Mouse (Mus musculus): Measurements from ENCODE around the gene Pmp22.

Pmp22 gene

DNA sequence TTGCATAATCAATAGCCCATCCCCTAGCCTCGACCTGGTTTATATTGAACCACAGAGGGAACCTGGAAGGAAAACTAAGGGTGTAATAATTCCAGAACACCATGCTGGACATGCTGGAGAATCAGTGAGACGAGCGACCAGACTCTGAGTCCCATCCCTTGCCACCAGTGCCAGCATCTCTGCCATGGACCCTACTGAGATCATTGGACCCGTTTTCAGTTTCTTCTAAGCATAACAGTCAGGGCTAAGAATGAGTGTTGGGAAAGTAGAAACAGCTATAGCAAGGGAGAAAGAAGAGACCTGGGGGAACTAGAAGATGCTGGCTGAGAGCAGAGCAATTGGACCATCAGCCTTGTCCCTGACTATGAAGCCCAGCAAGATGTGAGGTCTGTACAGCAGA is 1.3 kb upstream of the Pmp22 start:
- DNase-seq (ENCODE audit: low read depth, low spot score) = no peak

DNA sequence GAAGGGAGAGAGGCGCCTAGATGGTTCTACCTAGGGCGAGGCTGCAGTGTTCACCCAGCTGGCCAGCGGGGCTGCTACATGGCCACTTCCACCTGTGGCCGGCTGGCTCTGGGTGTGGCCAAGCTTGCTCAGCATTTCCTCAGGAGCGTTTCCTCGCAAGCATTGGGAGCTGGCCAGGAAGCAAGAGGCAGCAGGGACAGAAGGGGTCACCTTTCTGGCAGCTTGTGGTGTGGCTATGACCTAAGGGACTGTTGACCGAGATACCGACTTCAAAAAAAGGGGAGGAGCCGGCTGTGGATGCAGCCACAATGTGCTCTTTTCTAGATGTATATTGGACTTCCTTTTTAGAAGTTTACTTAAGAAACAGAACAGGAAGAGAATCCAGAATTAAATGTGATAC is 593 bp downstream of the Pmp22 start:
- DNase-seq (ENCODE audit: low read depth, low spot score) = peak; percentile 71

DNA sequence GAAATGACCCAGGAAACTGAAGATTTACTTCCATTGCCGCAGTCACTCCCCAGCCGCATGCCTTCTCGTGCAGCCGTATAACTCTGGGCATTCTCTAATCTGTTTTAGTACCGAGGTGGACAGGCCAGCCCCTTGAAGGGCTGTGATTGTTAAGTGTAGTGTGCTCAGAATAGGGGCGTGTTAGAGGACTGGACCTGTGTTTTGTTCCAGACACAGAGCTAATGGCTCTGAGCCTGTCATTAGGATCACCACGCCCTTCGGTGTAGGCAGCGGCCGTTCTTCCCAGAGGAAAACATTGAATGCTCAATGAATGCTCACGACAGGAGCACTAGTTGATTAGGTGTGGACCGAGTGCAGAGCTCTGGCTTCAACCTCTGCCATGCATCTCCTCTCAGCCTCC is 1.1 kb downstream of the Pmp22 start:
- no peak for DNase-seq (ENCODE audit: low read depth, low spot score)

DNA sequence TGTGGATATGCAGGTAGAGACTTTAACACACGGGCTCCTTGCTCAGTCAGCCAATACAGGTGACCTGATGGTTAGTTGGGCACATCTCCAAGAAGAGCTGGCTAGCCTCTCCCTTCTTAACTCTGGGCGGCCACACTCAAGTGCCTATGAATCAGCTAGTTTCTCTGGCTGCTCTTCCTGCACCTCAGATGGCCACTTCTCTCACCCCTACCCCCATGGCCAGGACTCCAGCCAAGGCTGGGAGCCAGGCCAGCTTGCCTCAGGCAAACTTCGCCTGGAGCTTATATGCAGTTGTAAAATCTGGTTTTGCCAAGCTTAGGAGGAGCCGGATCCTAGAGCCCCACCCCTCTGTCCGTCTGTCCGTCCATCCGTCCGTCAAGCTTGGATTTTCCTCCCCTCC is 1.7 kb downstream of the Pmp22 start:
- DNase-seq (ENCODE audit: low read depth, low spot score) = peak; percentile 90

DNA sequence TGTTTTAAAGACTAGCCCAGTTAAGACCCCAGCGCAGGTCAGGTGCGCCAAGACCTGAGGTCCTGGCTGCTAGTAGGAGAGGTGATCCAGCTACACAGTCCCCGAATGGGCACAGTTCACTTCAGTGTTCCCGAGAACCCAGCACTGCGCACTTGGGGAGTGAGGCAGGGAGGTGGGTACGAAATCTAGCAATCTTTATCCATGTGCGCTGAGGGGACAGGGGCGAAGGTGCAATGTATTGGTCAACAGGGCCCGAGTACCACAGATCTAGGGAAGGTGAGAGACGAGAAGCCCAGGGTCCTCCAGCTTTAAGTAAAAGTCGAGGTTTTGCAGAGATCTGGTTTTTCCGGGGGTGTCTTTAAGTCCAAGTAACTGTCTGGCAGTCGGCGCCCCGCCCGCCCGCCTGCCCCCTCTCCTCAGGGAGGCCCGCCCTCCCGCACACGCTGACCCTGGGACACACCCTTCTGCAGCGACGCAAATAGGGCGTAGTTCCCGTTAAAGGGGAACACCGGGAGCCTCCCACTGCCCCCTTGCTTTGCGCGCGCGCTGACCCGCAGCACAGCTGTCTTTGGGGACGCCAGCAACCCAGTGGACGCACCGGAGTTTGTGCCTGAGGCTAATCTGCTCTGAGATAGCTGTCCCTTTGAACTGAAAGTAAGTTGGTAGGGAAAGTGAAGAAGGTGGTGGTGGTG is 2.4 kb downstream of the Pmp22 start:
- DNase-seq (ENCODE audit: low read depth, low spot score) = peak; percentile 85

DNA sequence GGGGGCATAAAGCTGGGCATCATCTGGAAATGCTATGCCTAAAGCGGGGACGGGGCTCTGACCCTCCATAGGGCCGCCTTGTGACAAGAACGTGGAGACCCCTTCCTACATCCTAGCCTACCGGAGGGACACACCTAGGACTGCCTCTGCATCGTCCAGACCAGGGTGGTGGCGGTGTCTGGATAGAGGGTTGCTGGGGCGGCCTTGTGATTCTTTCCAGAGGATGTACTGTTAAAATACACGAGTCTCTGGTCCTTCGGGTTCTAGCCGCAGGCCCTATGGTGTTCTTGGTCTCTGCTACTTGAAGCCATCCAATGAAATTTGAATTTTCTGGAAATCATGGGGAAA is 2.9 kb downstream of the Pmp22 start:
- no peak for DNase-seq (ENCODE audit: low read depth, low spot score)

DNA sequence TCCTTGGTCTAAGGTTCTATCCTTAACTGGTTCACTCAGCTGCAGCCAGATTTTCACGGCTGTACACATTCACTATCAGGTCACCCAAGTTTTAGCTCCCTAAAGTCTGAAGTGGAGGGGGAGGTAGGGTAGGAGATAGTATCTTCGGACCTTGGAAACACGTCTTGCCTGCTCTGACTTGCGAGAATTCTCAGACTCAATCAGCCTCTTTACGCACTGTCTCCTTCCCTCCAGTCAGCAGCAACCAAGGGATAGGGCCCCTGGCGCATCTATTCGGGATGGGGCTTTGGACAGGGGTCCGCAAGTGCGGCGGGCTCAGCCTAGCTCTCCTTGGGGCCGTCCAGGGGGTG is 3.3 kb downstream of the Pmp22 start:
- no peak for DNase-seq (ENCODE audit: low read depth, low spot score)

DNA sequence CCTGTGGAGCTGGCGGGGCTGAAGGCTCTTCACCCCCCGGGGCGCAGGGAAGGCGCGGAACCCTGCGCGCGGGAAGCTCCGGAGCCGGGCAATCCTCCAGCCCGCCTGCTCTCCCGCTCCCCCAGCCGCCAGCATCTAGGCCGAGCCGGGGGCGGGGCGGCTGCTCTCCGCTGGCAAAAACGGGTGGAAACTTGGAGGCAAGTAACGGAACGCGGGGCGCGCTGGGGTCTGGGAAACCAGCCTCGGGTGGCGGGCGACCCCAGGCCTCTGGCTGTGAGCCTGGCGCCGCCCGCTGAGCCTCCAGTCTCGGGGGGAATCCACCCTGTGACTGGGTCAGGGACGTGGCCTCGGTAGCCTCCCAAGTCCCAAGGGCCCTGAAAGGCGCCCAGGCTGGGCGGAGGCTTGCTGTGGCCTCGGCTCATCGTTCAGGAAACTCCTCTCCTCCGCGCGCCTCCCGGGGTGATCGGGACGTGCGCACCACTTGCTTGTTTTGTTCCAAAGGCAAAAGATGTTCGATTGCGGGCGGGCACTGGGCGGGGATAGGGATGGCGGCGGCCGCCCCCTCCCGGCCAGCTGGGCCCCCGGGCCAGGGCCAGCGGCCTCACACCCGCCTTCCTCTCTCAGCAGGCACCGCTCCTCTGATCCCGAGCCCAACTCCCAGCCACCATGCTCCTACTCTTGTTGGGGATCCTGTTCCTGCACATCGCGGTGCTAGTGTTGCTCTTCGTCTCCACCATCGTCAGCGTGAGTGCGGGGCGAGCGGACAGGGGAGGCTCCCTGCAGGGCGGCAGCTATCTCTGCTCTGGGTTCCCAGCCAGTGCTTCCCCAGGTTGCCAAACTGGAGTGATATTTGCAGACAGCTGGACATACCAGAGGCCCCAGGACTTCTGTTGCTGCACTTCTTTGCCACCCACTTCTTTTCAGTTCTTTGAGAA is 4.0 kb downstream of the Pmp22 start:
- DNase-seq (ENCODE audit: low read depth, low spot score) = peak; percentile 82

DNA sequence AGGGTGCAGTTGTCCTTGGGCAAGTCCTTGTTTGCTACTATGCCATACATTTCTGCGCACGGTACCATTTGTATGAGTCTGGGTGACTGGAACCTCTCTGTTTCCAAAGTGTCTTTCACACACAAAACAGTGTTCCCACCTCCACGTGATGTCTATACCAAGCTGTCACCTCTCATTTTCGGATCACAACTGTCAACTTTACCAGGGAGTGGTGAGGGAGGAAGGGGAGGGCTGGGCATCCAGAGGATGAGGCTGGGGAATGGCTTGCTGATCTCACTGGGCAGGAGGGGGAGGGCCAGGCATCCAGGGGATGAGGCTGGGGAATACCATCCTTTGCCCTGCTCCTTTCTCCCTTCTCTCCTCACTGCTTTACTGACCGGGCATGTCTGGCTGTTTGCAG is 5.2 kb downstream of the Pmp22 start:
- DNase-seq (ENCODE audit: low read depth, low spot score) = no peak

DNA sequence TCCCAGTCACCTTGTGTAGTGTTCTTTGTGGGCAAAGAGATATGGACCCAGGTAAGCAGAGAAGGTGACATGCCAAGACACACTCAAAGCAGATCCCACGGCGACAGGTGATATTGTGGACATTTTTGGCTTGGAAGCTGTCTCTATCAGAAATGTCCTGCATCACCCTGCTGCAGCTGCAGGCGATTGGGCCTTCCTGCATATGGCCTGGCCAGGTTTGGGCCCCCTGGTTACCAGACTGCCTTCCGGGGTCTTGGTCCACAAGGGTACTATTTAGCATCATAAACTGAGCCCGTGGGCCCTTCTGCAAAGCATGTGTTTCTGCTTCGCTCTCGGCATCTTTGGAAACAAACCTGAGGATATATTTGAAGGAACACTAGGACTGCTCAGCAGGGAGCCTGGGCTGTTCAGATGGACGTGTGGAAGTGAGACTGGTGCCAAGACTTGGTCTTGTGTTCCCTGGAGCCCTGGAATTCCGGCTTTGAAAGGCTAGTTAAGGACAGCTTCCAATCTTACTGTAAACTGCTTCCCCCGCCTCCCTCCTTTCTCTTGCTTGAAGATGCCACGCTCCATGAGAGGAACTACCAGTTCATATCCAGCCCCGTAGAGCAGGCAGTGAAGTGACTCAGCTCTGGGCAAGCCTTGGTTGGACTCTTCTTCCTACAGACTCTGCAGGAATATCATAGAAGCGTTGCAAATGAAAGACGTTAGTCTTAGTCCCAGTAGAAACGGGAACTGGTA is 6.1 kb downstream of the Pmp22 start:
- DNase-seq (ENCODE audit: low read depth, low spot score) = no peak

DNA sequence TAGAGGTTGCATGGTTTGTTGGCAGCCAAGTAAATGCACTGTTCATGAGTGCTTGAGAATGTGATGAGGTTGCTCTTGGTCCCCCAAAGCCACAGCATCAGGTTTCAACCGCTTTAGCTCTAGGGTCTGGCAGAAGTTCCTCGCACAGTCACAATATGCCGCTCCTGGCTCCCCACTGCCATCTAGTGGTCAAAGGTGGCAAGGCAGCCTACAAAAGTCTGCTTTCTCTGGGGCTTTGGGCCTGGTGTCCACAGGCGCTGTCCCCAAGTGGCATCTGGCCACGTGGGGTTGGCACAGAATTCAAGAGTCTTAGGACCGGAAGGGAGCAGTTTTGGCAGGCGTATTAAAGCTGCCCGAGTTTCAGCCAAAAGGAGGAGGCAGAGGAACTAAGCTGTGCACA is 6.8 kb downstream of the Pmp22 start:
- peak; percentile 95 for DNase-seq (ENCODE audit: low read depth, low spot score)

DNA sequence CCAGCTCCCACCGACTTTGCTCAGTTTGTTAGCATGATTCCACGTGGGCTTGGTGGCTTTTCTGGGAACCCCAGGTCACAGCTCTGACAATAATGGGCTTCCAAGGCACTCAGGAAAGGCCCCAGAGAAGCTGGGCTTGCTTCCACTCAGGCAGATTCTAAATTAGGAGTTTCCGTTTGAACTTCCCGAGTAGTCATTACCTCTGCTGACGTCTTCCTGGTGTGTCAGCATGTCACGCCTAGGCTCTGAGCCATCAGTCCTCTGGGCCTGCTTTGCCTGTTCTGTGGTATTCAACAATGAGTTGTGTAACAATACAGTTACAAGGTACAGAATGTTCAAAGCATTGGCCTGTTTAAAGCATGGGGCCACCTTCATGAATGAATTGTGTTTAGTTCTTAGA is 7.4 kb downstream of the Pmp22 start:
- DNase-seq (ENCODE audit: low read depth, low spot score) = peak; percentile 65

DNA sequence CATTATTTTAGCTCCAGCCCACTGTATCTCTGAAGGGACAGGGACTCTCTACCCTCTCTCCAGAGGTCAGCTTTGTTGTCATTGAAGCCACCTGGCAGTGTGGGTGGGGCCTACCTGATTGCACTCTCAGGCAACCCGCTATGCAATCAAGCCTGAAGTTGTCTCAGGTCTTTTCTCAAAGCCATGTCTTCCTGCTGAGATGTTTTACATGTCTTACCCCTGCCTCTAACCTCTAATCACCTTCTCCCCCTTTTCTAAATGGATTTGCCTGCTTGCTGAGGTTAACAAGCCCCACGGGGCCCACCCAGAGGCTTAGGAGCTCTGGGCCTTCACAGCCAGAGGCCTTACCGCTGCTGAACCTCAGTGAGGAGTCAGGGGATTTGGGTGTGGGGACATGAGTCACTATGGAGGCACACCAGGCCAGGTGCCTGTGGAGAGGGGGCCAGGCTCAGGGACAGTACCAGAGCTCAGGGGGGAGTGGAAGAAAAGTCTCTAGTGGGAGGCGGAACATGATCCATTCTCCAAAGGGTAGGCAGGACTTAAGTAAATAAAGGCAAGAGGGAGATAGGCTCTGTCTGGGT is 8.1 kb downstream of the Pmp22 start:
- DNase-seq (ENCODE audit: low read depth, low spot score) = no peak

DNA sequence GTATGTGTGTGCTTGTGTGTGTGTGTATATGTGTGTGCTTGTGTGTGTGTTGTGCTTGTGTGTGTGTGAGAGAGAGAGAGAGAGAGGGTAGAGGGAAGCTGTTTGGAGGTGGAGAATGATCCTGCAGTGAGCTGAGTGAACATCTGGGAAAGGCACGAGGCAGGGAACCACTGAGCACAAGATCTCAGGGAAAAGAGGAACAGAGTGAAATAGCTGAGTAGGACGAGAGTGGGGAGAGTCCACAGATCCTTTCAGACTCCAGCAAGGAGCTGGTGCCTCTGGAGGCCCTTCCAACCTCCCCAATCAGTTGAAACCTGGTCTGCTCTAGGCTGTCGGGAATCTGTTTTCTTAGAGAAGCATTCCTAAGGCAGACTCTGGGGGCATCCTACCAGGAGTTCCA is 10.0 kb downstream of the Pmp22 start:
- no peak for DNase-seq (ENCODE audit: low read depth, low spot score)

DNA sequence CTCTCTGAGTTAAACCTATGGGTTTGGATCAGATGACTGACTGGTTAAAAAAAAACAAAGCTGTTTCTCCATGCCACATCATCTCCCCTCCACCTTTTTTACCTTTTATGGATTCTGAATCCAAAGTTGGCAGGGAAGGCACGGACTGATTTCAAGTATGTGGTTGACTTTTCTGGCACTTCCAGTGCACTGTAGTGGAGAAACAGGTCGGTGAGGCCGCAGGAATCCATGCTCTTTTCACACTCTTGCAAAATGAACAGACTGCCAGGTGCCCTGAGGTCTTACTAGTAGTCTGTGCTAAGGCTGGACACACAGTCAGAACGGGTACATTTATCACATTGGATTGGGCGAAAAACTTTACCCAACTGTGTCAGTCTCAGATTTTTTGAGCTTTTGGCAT is 13.5 kb downstream of the Pmp22 start:
- no peak for DNase-seq (ENCODE audit: low read depth, low spot score)

DNA sequence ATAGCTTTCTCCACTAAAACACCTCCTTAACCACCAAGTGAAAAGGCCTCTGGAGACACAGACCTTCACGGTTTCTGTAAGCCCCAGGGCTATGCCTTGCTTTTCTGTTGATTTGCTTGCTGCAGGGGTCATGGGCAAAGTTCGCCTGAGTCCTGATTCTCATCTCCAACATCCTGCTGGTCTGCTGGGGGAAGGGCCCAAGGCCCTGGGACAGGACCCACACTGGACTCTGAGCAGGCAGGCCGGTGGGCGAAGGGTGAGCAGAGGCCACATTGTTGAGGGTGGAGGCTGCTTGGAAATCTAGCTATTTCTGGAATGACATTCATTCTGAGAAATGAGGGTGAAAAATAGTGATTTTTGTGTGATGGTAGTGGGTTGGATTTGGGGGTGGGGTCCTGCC is 14.0 kb downstream of the Pmp22 start:
- no peak for DNase-seq (ENCODE audit: low read depth, low spot score)

DNA sequence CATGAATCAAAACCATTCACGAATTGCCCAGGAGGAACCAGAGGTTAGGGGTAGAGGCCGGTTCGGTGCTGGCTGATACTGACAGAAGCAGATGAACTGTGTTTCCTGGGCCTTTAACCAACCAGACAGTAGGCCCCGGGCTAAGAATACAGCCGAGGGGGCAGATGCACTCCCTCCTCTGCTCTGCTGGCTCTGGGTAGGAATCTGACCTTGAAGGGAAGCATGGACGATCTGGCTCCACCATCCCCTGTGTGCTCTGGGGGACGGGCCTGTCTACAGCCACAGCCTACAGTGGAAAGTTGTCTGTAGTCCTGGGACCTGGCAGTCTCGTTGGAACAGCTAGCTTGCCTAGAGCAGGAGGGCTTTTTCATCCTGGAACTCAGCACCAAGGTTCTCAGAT is 14.7 kb downstream of the Pmp22 start:
- no peak for DNase-seq (ENCODE audit: low read depth, low spot score)

DNA sequence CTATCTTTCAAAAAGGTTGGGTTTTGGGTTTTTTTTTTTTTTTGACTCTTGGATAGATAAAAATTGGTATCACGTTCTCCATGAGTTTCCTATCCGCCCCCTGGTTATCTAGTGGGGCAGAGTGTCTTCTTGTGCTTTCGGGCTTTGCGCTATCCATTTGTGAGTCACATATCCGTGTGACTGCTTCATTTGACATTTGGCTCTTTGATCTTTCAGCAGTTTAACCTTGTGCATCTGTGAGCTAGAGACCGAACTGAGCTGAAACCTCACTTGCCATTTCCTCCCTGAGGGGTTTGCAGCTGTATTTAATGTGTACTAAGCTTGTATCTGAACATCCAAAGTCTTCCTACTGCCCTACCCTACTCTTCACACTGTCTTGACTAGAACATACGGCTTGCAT is 17.8 kb downstream of the Pmp22 start:
- DNase-seq (ENCODE audit: low read depth, low spot score) = no peak

DNA sequence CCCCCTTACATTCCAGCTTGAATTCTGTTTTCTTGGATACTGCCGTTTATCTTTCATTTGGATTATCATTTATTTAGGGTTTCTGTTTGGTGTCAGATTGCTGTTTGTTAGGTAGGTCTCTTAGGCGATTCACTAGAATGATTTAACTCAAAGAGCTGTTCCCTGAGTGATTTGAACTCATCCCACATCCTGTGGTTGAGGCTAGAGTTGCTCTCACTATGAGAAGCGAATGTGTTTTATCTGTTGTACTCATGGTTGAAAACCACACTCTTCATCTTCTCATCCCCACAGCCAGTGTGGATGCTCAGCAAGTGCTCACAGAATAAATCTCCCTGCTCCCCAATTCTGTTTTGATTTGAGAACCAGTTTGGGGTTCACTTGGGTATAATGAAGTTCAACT is 19.5 kb downstream of the Pmp22 start:
- DNase-seq (ENCODE audit: low read depth, low spot score) = no peak

DNA sequence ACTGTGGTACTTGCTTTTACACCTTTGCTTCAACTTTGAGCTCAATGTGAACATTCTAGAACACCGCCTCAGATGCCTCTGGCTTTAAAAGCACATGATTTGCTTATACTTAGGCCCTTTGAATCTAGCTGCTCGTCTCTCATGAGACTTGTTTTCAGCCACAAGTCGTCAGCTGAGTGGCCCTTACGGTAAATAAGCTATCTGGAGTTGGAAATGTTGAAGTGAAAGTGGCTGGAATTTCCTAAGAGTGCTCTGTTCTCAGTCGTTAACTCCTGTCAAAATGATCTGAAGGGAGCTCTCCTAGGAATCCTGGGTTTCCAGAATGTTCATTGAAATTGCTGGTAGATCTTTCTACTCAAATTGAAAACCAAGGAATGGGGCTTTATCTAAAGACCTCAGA is 23.1 kb downstream of the Pmp22 start:
- no peak for DNase-seq (ENCODE audit: low read depth, low spot score)

DNA sequence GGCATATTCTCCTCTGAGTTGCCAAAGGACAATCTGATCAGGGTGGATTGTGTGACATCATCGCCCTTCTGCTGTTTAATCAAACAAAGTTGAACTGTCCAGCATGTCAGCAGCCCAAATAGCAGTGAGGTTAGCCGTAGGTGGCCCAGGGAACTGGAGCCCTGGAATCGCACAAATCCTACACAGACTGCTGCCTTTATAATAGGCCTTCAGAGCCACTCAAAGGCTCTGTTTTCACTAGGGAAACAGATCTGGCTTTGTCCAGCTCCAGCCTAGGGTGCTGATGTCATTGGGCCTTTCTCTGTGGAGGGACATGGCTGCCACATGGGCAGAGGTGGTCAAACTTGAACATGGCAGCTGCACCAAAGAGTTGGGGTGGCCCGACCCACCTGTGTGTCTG is 28.3 kb downstream of the Pmp22 start:
- no peak for DNase-seq (ENCODE audit: low read depth, low spot score)

DNA sequence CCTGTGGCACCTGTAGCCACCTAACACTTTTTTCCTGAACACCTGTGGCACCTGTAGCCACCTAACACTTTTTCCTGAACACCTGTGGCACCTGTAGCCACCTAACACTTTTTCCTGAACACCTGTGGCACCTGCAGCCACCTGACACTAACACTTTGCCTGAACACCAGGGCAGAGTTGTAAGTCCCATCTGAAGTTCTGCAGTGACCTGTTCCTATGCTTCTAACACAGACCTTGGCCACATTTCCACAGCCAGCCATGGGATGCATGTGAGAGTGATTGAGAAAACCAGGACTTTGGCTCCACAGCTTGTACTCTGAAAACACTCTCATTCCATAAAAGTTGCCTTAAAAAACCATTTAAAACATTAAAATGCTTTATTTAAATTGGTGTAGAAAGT is 32.1 kb downstream of the Pmp22 start:
- no peak for DNase-seq (ENCODE audit: low read depth, low spot score)
